Mouse (Mus musculus) retina, adult 2 months (tissue): Measurements from ENCODE around the gene Dph5.
A peak's percentile ranks its signal among the peaks of the same experiment; 100 is the strongest.
"Not testable (repeated sequence)": the region's sequence is repeated elsewhere in the genome, so short reads cannot be mapped to it uniquely, and the experiment has no call there.

Experiments
- DNase-seq: peaks from one replicate; pipeline ENCODE4 v3.0.0-alpha.2; 2012; ENCODE audit warnings: low read depth, low spot score

Dph5 gene

GRCm38 (mm10) chr3:115887427-115888309, at the start of gene Dph5:
TSS of gene Dph5 (plus strand) at chr3:115887837.
- peak; percentile 77 for DNase-seq

- DNase-seq, result no peak
Measured at GRCm38 (mm10) chr3:115844566-115844965, 43.1 kb upstream of the Dph5 start.

GRCm38 (mm10) chr3:115845032-115845618, 42.5 kb upstream of the Dph5 start:
- no peak for DNase-seq

- no peak for DNase-seq
Measured at GRCm38 (mm10) chr3:115845724-115846123, 41.9 kb upstream of the Dph5 start.

GRCm38 (mm10) chr3:115846153-115846552, 41.5 kb upstream of the Dph5 start:
- no peak for DNase-seq

- DNase-seq, result no peak
Measured at GRCm38 (mm10) chr3:115848686-115849480, 38.8 kb upstream of the Dph5 start.

GRCm38 (mm10) chr3:115850946-115851345, 36.7 kb upstream of the Dph5 start:
- no peak for DNase-seq

GRCm38 (mm10) chr3:115854672-115855191, 32.9 kb upstream of the Dph5 start:
- DNase-seq, result no peak

- no peak for DNase-seq
Measured at GRCm38 (mm10) chr3:115855576-115855975, 32.1 kb upstream of the Dph5 start.

- DNase-seq, result no peak
Measured at GRCm38 (mm10) chr3:115856484-115857022, 31.1 kb upstream of the Dph5 start.

- DNase-seq, result no peak
Measured at GRCm38 (mm10) chr3:115857436-115857835, 30.2 kb upstream of the Dph5 start.

GRCm38 (mm10) chr3:115858822-115859221, 28.8 kb upstream of the Dph5 start:
- DNase-seq, result no peak

- DNase-seq, result not testable (repeated sequence)
Measured at GRCm38 (mm10) chr3:115860780-115861179, 26.9 kb upstream of the Dph5 start.

GRCm38 (mm10) chr3:115863487-115863886, 24.1 kb upstream of the Dph5 start:
- no peak for DNase-seq

GRCm38 (mm10) chr3:115867150-115867549, 20.5 kb upstream of the Dph5 start:
- DNase-seq, result no peak

- no peak for DNase-seq
Measured at GRCm38 (mm10) chr3:115867901-115868300, 19.7 kb upstream of the Dph5 start.

GRCm38 (mm10) chr3:115869360-115869759, 18.3 kb upstream of the Dph5 start:
- DNase-seq, result no peak

GRCm38 (mm10) chr3:115875551-115875950, 12.1 kb upstream of the Dph5 start:
- DNase-seq, result no peak

GRCm38 (mm10) chr3:115877133-115877532, 10.5 kb upstream of the Dph5 start:
- DNase-seq, result no peak

- DNase-seq, result no peak
Measured at GRCm38 (mm10) chr3:115884086-115884485, 3.6 kb upstream of the Dph5 start.

GRCm38 (mm10) chr3:115888310-115889106, 871 bp downstream of the Dph5 start:
- DNase-seq, result peak; percentile 18
